Mouse (Mus musculus) layer of hippocampus, adult 2 months (tissue): ENCODE results near the gene Fam25c. TPM values are rescaled to one million over a fixed set of nuclear protein-coding genes. Genes with fewer than 3 reads are reported as not detected.
"Not testable (repeated sequence)": the region's sequence is repeated elsewhere in the genome, so short reads cannot be mapped to it uniquely, and the experiment has no call there.

Experiments used
- DNase-seq, 2 experiments: peaks; one replicate each; pipeline ENCODE4 v3.0.0; 2022; ENCODE audit warnings: low spot score in 2 of 2
- H3K27ac ChIP-seq: fragments of 200-600 bp; 2 replicates; pipeline ENCODE4 v1.8.1; 2022
- H3K4me3 ChIP-seq: fragments of 200-600 bp; 2 replicates; pipeline ENCODE4 v1.8.1; 2022; ENCODE audit warnings: mild to moderate bottlenecking
- CTCF ChIP-seq: fragments of 200-600 bp; conservative IDR thresholded peaks from 2 replicates; pipeline ENCODE4 v1.8.1; 2022; ENCODE audit warnings: antibody characterized with exemption, mild to moderate bottlenecking, moderate library complexity
- total RNA-seq, 2 experiments: library from RNA; stranded (reverse); gene quantifications; 2 replicates each; pipeline ENCODE4 v1.2.3; 2021

The Fam25c gene
- total RNA-seq, 2 experiments from 2014 or later = not detected

DNA sequence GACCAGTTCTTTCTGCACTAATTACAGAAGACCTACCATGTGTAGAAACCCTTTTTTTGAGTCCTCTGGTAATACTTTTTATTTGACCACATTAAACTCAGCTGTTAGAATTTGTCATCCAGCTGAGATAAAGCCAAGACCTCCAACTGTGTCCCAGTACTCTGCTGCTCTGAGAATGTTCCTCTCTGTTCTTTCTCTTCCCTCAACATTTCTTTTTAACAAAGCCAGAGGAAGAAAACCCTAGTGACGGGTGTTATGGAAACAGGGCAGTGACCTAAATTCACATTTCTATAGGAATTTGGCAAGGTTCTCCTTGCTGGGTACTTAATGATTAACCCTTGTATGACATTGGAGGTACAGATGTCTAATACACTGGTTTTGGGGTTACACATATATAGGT, 15.8 kb downstream of the Fam25c start:
- no peak for TF ChIP-seq CTCF
- peak in 1 of 2 experiments; percentile 34 for DNase-seq
- H3K27ac ChIP-seq = peak overlapping the region; percentile 80
- H3K4me3 ChIP-seq = no peak overlapping the region

DNA sequence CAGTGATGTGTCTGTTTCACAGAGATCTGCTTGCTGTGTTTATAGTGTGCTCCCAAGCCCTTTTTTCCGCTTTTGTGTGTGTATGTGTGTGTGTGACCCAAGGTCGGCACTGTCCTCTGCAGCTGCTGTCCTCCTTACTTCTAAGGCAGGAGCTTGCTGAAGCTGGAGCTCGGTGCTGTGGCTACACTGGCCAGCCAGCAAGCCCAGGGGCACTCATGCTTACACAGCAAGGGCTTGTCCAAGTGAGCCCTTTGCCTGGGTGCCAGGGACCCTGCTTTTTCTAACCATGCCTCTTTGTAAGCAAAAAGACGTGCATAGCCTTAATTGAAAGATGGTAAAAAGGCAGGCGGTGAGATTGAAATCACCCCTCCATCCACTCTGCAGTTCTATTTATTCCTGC, 22.8 kb downstream of the Fam25c start:
- peak overlapping the region; percentile 90 for H3K27ac ChIP-seq
- H3K4me3 ChIP-seq = no peak overlapping the region
- no peak for TF ChIP-seq CTCF
- peak; percentile 28 to 79 for DNase-seq

DNA sequence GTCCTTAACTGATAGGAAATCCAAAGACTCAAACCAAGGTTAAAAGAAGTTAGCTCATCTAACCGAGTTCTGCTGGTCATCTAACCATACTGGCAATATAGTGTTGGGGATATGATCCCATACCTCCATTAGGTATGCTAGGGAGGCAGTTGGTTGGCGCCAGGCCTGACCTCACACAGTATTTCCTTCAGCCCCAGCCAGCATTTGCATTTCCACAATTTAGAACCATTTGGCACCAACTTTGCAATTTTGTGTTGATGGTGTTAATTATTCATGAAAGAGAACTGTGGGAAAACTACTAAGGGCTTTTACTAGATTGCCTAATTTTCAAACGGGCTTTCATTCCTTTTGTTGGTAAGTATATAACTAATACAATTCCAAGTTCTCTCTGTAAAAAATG, 23.3 kb downstream of the Fam25c start:
- no peak overlapping the region for H3K4me3 ChIP-seq
- peak overlapping the region; percentile 90 for H3K27ac ChIP-seq
- no peak for TF ChIP-seq CTCF
- peak; percentile 35 to 63 for DNase-seq

DNA sequence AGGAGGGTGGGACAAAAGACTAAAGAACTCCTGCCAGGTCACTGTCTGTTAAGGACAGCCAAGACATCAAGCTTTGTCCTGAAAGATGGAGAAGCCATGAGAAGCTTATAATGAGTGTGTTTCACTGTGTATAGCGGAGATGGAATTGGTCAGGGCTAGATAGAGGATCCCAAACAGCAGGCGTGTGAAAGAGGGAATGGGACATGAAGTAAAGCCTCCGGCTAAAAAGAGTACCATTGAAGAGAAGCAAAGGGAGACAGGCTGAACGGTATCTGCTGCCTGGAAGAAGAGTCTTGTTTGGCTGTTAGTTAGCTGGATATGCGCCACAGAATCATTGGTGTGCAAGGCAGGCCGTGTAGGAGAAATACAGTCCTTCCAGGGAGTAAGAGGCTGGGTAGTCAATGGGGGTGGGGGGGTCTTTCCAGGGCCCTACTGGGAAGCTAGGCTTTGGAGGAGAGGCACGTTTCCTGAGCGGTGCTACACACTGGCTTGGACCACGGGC, 24.5 kb downstream of the Fam25c start:
- Histone ChIP-seq H3K27ac (peak overlapping the region; percentile 90), H3K4me3 (no peak overlapping the region)
- TF ChIP-seq CTCF = no peak
- no peak for DNase-seq

DNA sequence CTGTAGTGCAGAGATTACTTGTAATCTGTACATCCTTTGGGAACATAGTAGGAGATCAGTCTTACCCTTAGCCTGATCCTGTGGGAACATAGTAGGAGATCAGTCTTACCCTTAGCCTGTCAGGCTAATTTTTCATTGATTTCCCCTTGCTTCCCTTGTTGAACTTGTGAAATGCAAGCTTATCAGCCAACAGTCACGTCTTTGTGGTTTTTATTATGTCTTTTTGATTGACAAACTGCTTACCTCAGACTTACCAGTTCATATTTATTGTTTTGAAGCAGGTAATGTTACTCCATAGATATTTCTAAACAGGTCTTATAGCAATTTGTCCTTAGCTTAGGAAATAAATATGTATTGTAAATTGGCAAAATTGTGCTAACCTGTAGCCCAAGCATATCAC, 27.6 kb downstream of the Fam25c start:
- Histone ChIP-seq H3K27ac (no peak overlapping the region), H3K4me3 (no peak overlapping the region)
- no peak for DNase-seq
- no peak for TF ChIP-seq CTCF

DNA sequence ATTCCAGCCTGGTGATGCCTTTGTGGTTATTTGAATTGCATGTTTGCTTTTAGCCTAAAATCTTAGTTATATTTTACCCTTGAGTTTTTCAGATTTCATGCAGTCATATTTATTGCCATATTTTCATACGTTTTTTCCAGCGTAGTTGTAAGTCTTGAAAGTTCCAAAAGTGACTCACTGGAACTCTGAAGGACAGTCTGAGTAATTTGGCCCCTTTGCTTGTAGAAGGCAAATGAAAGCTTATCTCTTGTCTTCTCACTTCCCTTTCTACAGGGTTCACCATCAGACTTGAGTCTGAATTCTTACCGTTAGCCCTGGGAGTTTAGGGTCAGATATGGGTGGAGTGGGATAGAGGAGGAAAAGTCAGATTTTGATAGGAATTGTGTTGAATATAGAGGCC, 28.6 kb downstream of the Fam25c start:
- TF ChIP-seq CTCF = no peak
- Histone ChIP-seq H3K27ac (no peak overlapping the region), H3K4me3 (no peak overlapping the region)
- DNase-seq = no peak

DNA sequence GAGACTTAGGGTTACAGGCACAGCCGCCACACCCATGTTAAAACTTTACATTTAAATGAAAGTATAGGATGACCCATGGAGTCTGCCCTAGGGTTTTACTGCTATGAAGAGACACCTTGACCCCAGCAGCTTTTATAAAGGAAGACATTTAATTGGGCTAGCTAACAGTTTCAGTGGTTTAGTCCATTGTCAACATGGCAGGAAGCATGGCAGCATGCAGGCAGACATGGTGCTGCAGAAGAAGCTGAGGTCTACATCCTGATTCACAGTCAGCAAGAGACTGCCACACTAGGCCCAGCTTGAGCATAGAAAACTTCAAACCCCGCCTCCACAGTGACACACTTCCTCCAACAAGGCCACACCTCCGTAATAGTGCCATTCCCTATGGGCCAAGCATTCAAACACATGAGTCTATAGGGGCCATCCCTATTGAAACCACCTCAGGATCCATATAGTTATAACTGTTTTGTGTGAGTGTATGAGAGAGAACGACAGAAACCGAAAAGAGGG, 31.6 kb downstream of the Fam25c start:
- no peak for DNase-seq
- Histone ChIP-seq H3K4me3 (no peak overlapping the region), H3K27ac (no peak overlapping the region)
- no peak for TF ChIP-seq CTCF

DNA sequence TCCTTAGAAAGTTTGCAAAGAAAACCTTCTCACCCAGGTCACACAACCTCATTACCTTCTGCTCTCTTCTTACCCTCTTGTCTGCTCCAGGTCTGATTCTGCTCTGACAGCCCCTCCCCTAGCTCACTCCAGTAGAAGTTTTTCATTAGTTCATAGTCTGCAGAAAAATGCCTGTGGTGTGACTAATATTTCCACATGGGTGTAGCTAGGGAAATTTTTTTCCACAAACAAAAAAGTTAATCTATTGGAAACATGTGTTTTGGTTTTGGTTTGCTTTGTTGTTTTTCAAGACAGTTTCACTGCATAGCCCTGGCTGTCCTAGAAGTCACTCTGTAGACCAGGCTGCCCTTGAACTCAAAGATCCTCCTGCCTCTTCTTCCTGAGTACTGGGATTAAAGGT, 37.1 kb downstream of the Fam25c start:
- no peak overlapping the region for H3K27ac ChIP-seq
- no peak overlapping the region for H3K4me3 ChIP-seq
- no peak for DNase-seq
- TF ChIP-seq CTCF = no peak

DNA sequence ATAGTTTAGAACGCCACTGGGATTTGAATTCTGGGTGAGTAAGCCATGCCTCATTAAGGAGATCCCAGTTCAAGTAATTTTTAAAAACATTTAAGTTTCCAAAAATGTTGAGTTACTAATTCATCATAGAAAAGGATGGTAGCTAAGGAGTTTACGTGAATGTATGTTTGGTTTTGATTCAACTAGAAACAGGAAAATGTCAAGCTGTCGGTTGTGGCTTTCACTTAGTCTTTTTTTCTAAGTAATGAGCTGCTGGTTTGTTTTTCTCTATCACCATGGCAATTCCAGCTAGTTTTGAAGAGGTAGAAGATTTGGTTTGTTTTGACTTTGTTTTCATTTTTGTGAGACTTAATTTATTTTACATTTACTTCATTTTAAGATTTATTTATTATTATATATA, 37.8 kb downstream of the Fam25c start:
- no peak overlapping the region for H3K4me3 ChIP-seq
- TF ChIP-seq CTCF = no peak
- no peak overlapping the region for H3K27ac ChIP-seq
- no peak for DNase-seq

DNA sequence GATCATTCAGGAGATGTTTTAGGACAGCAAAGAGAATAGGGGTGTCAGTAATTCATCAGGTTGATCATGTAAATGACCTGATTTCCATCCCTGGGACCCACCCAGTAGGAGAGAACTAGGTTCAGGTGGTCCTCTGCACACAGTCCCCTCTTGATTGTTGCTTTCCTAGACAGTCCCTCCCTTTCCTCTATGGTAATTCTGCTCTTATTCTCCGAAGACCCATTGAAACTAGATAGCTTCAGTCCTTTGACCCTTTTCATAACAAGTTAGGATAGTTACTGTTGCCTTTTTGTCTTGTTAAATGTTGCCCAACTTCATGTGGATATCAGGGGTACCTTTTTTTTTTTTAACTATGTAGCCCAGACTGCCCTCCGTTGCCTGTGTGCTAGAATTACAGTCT, 38.9 kb downstream of the Fam25c start:
- H3K4me3 ChIP-seq = no peak overlapping the region
- TF ChIP-seq CTCF = no peak
- no peak for DNase-seq
- no peak overlapping the region for H3K27ac ChIP-seq

DNA sequence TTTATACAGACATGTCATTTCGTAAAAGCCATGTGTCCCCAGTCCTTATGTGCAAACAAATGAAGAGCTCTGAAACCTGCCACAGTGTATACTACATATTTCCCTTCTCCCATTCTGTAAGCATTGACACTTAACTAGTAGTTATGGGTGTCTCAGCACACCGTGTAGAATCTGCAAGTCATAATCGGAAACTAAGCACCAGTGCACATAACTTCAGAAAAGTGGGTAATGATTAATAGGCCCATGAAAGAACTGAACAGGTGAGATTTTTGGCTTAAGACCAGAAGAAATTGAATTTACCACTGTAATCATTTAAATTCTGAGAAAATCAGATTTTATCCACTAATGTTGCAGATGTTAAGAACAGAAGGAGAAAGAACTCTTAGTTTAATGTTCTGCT, 40.4 kb downstream of the Fam25c start:
- TF ChIP-seq CTCF = no peak
- Histone ChIP-seq H3K27ac (no peak overlapping the region), H3K4me3 (peak overlapping the region; percentile 95; the same call in 1 of the 2 replicates)
- no peak for DNase-seq

DNA sequence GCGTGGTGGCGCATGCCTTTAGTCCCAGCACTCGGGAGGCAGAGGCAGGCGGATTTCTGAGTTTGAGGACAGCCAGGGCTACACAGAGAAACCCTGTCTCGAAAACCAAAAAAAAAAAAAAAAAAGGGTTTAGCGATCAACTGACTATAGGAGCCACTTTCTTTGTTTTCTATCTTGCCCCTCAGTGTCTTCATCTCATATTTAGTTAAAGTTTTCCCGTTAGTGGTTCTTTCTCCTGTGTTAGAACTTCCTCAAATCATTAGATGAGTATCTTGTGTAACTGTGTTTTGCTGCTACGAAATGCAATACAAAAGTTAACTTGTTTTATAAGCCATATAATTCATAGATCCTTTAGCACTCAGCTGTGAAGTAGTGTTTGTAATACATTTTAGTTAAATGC, 40.9 kb downstream of the Fam25c start:
- H3K27ac ChIP-seq, DNase-seq: not testable (repeated sequence)
- H3K4me3 ChIP-seq = peak overlapping the region; percentile 95; the same call in 1 of the 2 replicates

DNA sequence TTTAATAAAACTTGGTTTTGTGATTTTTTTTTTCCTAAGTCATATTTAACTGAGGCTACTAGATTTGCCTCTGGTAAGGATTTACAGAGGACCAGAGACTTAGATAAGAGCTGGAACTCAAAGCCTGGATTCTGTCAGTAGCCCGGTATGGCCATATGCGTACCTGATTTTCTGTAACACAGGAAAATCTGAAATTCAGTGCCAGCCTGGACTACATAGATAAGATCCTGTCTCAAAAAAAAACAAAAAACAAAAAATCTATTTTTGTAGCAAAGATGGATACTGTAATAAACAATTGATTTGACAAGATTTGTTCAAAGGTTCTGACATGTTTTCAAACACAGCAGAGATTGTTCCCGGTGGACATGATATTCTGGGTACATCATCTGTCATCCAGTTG, 41.6 kb downstream of the Fam25c start:
- no peak for TF ChIP-seq CTCF
- Histone ChIP-seq H3K27ac (peak overlapping the region; percentile 95), H3K4me3 (peak overlapping the region; percentile 95)
- no peak for DNase-seq

DNA sequence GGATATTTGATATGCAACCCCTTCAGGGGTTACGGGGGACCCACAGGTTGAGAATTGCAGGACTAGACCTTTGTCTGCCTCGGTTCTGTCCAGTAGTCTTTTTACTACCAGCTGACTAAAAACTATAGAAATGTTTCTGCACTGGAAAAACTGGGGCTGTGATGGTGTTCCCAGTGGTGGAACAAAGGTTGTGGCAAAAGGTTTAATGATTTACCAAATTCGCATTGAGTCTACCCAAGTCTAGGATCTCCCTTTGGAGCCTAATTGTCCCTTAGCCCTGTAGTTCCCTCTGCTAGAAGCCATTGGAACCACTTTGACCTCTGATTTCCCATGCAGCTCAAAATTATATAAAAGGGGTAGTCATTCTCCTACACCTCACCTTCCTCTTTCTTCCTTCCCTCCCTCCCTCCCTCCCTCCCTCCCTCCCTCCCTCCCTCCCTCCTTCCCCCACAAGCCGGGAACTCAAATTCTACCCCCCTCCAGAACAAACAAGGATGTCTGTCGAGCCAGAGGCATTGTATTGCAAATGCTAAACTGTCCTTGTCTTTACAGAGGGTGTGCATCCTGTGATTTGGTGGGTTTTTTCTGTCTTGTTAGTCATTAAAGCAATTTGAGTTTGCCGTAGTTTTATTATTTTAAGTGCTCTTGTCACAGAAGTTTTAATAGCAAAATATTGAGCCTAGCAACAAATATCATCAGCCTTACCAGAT, 42.7 kb downstream of the Fam25c start:
- peak overlapping the region; percentile 95 for H3K27ac ChIP-seq
- no peak for TF ChIP-seq CTCF
- peak overlapping the region; percentile 95 for H3K4me3 ChIP-seq
- no peak for DNase-seq
